Mouse (Mus musculus) kidney, adult 2 months (tissue): ENCODE data around the gene Gm32687.
"Not testable (repeated sequence)": the region's sequence is repeated elsewhere in the genome, so short reads cannot be mapped to it uniquely, and the experiment has no call there.

ENCODE experiments used
- CTCF ChIP-seq: fragments of 200-500 bp; conservative IDR thresholded peaks from 2 replicates; pipeline ENCODE4 v1.5.1; 2011; ENCODE audit warnings: low read depth, mild to moderate bottlenecking, control low read depth, low read length, moderate library complexity, mixed read lengths; ENCODE audit not compliant: insufficient read depth, insufficient read length
- POLR2A ChIP-seq: fragments of 200-500 bp; IDR thresholded peaks from one replicate; pipeline ENCODE4 v1.6.1; 2011; ENCODE audit warnings: low read depth, low read length, control low read depth

- not testable (repeated sequence) for TF ChIP-seq CTCF, POLR2A
These were observed 17.5 kb upstream of the Gm32687 start for GRCm38 (mm10) chr10:81846219-81846618.
